Mouse (Mus musculus) thymus, adult 2 months (tissue): Measurements from ENCODE around the gene Eftud2.

Source experiments
- CTCF ChIP-seq: fragments of 200-500 bp; IDR thresholded peaks from 2 replicates; pipeline ENCODE4 v1.5.1; 2012; ENCODE audit warnings: mild to moderate bottlenecking, control low read depth, low read length, moderate library complexity, borderline replicate concordance; ENCODE audit not compliant: control insufficient read depth, poor library complexity, insufficient read depth; ENCODE audit errors: extremely low read depth
- POLR2A ChIP-seq: fragments of 200-500 bp; IDR thresholded peaks from 2 replicates; pipeline ENCODE4 v1.6.1; 2012; ENCODE audit warnings: mild to moderate bottlenecking, low read length, control low read depth, moderate library complexity; ENCODE audit not compliant: control insufficient read depth, poor library complexity, insufficient read depth; ENCODE audit errors: extremely low read depth

DNA sequence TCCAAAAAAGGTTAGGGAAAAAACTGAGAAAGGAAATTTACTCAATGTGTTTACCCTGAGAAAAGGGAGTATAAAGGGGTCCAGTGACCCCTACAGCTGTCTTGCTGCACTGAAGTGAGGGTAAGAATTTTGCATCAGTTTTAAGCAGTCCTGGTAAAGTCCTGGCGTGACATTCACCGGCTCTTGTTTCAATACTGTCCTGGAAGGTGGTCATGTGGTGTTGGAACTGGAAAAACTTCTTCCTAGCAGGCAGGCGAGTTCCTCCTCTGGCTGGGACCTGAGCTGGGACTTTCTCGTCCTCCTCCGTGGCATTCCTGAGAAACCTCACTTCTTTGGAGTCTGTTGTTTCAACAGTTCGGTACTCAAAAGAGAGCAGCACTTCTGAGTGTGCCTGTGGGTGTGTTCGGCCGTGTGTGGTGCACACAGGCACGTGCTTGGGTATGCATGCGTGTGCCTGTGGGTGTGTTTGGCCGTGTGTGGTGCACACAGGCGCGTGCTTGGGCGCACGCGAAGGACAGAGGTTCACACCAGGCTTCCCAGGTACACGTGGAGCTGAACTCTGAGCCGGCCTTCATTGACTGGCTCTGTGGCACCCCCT, 48.0 kb downstream of the Eftud2 start:
- TF ChIP-seq POLR2A (no peak), CTCF (no peak)
